In the genomic region with DNA sequence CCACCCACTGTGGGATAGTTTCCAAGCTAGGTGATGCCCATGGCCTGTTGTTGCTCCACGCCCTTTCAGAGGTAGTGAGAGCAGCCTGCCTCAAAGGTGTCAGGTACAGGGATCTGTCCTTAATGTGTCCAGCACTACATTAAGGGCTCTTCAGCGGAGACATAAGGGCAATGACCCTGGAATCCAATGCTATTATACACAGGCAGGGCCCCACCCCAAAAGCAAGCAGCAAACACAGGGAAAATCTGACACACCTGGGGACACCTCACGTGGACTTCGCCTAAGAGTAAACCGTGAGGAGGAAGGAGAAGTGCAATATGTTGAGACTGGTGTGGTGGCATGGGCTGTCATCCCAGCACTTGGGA, we compare ENCODE assay signal across 14 mouse cellular contexts.
"Had no signal": no experiment of that assay in that cellular context is flagged by ENCODE, and none has a peak within 500 bp of the region (broad histone marks: within the 10 kb centered on the region; RNA-seq: fewer than 3 reads in every experiment).

No protein-coding gene starts in this region.

- ATAC-seq: hindbrain, postnatal 0 days; midbrain, embryonic 16.5 days had no signal

- H3K4me2 ChIP-seq: limb, embryonic 13.5 days; midbrain, embryonic 12.5 days; neural tube, embryonic 13.5 days had no signal

- H3K27me3 ChIP-seq: limb, embryonic 13.5 days; megakaryocyte, embryonic 14.5 days; midbrain, embryonic 12.5 days; neural tube, embryonic 13.5 days had no signal

- H3K9ac ChIP-seq: limb, embryonic 13.5 days; liver, embryonic 14.5 days; midbrain, embryonic 12.5 days; neural tube, embryonic 13.5 days had no signal

- H3K4me3 ChIP-seq: limb, embryonic 13.5 days; megakaryocyte, embryonic 14.5 days; midbrain, embryonic 12.5 days; neural tube, embryonic 13.5 days had no signal

- H3K36me3 ChIP-seq: limb, embryonic 13.5 days; midbrain, embryonic 12.5 days; neural tube, embryonic 13.5 days had no signal

- DNase-seq: kidney, adult 11 months; kidney, adult 9 months; kidney, postnatal 4 days; left cerebral cortex, postnatal 4 days; retina, postnatal 1 day; thymus, postnatal 36 days had no signal

- H3K9me3 ChIP-seq: limb, embryonic 13.5 days; megakaryocyte, embryonic 14.5 days; midbrain, embryonic 12.5 days; neural tube, embryonic 13.5 days had no signal

- H3K27ac ChIP-seq: hindbrain, postnatal 0 days; kidney, postnatal 0 days; limb, embryonic 13.5 days; liver, embryonic 14.5 days; midbrain, embryonic 12.5 days; neural tube, embryonic 13.5 days had no signal
